In genomic region chr16:15386241-15386574, GRCm38 (mm10) we compare ENCODE assay signal across 9 mouse cellular contexts.
DNase-seq lines count a peak whose midpoint lies in the region; ATAC-seq and TF ChIP-seq lines count a peak whose summit lies in the region.
"Had no signal": no experiment of that assay in that cellular context is flagged by ENCODE, and none has a peak within 500 bp of the region (broad histone marks: within the 10 kb centered on the region; RNA-seq: fewer than 3 reads in every experiment).

No protein-coding gene starts in this region.

- intact Hi-C loops in heart, adult 2 months (cut with DNase I) = no loop called here

- no peak overlapping the region for H3K4me2 ChIP-seq in heart, embryonic 11.5 days

- H3K27ac ChIP-seq in heart, embryonic 11.5 days (ENCODE audit: low read depth, low read length) = peak overlapping the region; percentile 52; the same call in 1 of the 2 replicates
- H3K27ac ChIP-seq in heart, adult 2 months = no peak overlapping the region
- H3K27ac ChIP-seq: macrophage had no signal

- TF ChIP-seq CTCF in heart, adult 2 months (IDR thresholded peaks at IDR 0.05) = no peak

- TF ChIP-seq EP300 in heart, adult 2 months (IDR thresholded peaks at IDR 0.05; ENCODE audit: insufficient read depth, low read depth, low read length) = no peak

- H3K9me3 ChIP-seq in heart, embryonic 11.5 days (replicated peaks; ENCODE audit: control insufficient read depth, low read length) = no peaks in the 10 kb centered on the region

- no peaks in the 10 kb centered on the region for H3K79me2 ChIP-seq in heart, adult 2 months (replicated peaks; ENCODE audit: control insufficient read depth, insufficient read depth, low read length)

- H3K4me3 ChIP-seq in heart, embryonic 11.5 days (ENCODE audit: low read depth, low read length) = no peak overlapping the region
- no peak overlapping the region for H3K4me3 ChIP-seq in heart, adult 2 months

- WGBS in heart, embryonic 11.5 days (ENCODE audit: insufficient replicate concordance) = 10% methylated on average over 1 of the region's 1 CpGs
- WGBS in heart, adult 2 months = 6% methylated on average over 1 of the region's 1 CpGs

- no peaks in the 10 kb centered on the region for H3K4me1 ChIP-seq in heart, embryonic 11.5 days (ENCODE audit: control insufficient read depth, insufficient read depth, low read length)
- H3K4me1 ChIP-seq in heart, adult 2 months (ENCODE audit: control insufficient read depth, insufficient read depth, low read length) = no peaks in the 10 kb centered on the region

- no peak overlapping the region for H3K9ac ChIP-seq in heart, embryonic 11.5 days (ENCODE audit: low read depth, low read length)
- H3K9ac ChIP-seq in heart, adult 2 months (ENCODE audit: low read depth, low read length) = no peak overlapping the region

- H3K27me3 ChIP-seq in heart, embryonic 11.5 days (ENCODE audit: control insufficient read depth, insufficient read depth, low read length) = no peaks in the 10 kb centered on the region
- no peaks in the 10 kb centered on the region for H3K27me3 ChIP-seq in heart, adult 2 months (ENCODE audit: control insufficient read depth, insufficient read depth, low read length)

- no peak for TF ChIP-seq POLR2A in heart, adult 2 months (IDR thresholded peaks at IDR 0.05; ENCODE audit: insufficient read depth, low read depth, low read length)

- no peak for DNase-seq in heart, adult 2 months
- peak; percentile 84 for DNase-seq in MN1 (ENCODE audit: low spot score)
- peak; percentile 54 to 64 for DNase-seq in layer of hippocampus, adult 8-10 months (ENCODE audit: low spot score in 2 of 2)
- peak; percentile 46 for DNase-seq in lung, postnatal 14 days
- DNase-seq in urinary bladder, postnatal 14 days (ENCODE audit: low spot score) = no peak
- no peak for DNase-seq in thymus, postnatal 10 days (ENCODE audit: low spot score in 2 of 2)

- H3K36me3 ChIP-seq in heart, embryonic 11.5 days (ENCODE audit: control insufficient read depth, insufficient read depth, low read length) = no peaks in the 10 kb centered on the region
- H3K36me3 ChIP-seq in heart, adult 2 months (ENCODE audit: control insufficient read depth, insufficient read depth, low read length) = no peaks in the 10 kb centered on the region

- ATAC-seq in heart, embryonic 11.5 days (replicated peaks; ENCODE audit: insufficient number of reproducible peaks, low FRiP score, low TSS enrichment) = peak; percentile 75; the same call in 1 of the 2 replicates
- ATAC-seq in megakaryocyte, adult 5-6 weeks (ENCODE audit: poor library complexity, severe bottlenecking) = no peak

Comparison
In these comparisons a context has a peak if more than half of its experiments do, and no peak if none do; other contexts are left out.
1. DNase-seq: peak in MN1 (single experiment), layer of hippocampus, adult 8-10 months (2 of 2) and lung, postnatal 14 days (single experiment); none in heart, adult 2 months (0 of 2), urinary bladder, postnatal 14 days (single experiment) and thymus, postnatal 10 days (0 of 2).